Mouse (Mus musculus) stomach, embryonic 16.5 days (tissue): ENCODE measurements around the gene Mrpl37. TPM values are rescaled to one million over a fixed set of nuclear protein-coding genes. Genes with fewer than 3 reads are reported as not detected.

Experiments used
- ATAC-seq: fragments of 200-750 bp; cut with Nextera tagmentation; 2 replicates; pipeline ENCODE4 v1.8.0; 2017; ENCODE audit warnings: moderate number of reproducible peaks, moderate TSS enrichment; ENCODE audit not compliant: insufficient read depth, low FRiP score
- H3K27ac ChIP-seq: fragments of 300-500 bp; sonication (generic); 2 replicates; pipeline ENCODE4 v1.5.1; 2014; ENCODE audit warnings: low read length
- H3K27me3 ChIP-seq: fragments of 300-500 bp; sonication (generic); 2 replicates; pipeline ENCODE4 v1.6.1; 2014; ENCODE audit warnings: low read length, control low read depth, mixed read lengths; ENCODE audit not compliant: control insufficient read depth, insufficient read depth
- H3K36me3 ChIP-seq: fragments of 300-500 bp; sonication (generic); 2 replicates; pipeline ENCODE4 v1.6.1; 2014; ENCODE audit warnings: low read length; ENCODE audit not compliant: control insufficient read depth, insufficient read depth
- H3K4me1 ChIP-seq: fragments of 300-500 bp; sonication (generic); 2 replicates; pipeline ENCODE4 v1.6.1; 2014; ENCODE audit warnings: low read length, control low read depth, mixed read lengths; ENCODE audit not compliant: control insufficient read depth, insufficient read depth
- H3K4me2 ChIP-seq: fragments of 300-500 bp; sonication (generic); 2 replicates; pipeline ENCODE4 v1.6.1; 2014; ENCODE audit warnings: low read depth, low read length, mixed read lengths
- H3K4me3 ChIP-seq: fragments of 300-500 bp; sonication (generic); replicated peaks from 2 replicates; pipeline ENCODE4 v1.5.1; 2014; ENCODE audit warnings: mild to moderate bottlenecking, low read length
- H3K9ac ChIP-seq: fragments of 300-500 bp; sonication (generic); 2 replicates; pipeline ENCODE4 v1.6.1; 2014; ENCODE audit warnings: low read length
- H3K9me3 ChIP-seq: fragments of 300-500 bp; sonication (generic); replicated peaks from 2 replicates; pipeline ENCODE4 v1.6.1; 2016; ENCODE audit warnings: low read length, control low read depth; ENCODE audit not compliant: control insufficient read depth
- WGBS: fragments of 180-500 bp; shearing (Covaris S2); extraction: QIAGEN DNeasy Blood & Tissue Kit; methylation state at CpG from one replicate; pipeline ENCODE4 v1.1.7; 2014; 5-methylcytosine and 5-hydroxymethylcytosine counted together
- polyA plus RNA-seq: library from polyadenylated mRNA; unstranded; fragments of >200 nt; fragmentation: Nextera tagmentation; extraction: Ambion mirVana; gene quantifications from 2 replicates; pipeline ENCODE4 v1.2.1, GENCODE M21; 2015

Gene Mrpl37
- polyA plus RNA-seq, 1 experiment from 2014 or later: 91.8 TPM

DNA sequence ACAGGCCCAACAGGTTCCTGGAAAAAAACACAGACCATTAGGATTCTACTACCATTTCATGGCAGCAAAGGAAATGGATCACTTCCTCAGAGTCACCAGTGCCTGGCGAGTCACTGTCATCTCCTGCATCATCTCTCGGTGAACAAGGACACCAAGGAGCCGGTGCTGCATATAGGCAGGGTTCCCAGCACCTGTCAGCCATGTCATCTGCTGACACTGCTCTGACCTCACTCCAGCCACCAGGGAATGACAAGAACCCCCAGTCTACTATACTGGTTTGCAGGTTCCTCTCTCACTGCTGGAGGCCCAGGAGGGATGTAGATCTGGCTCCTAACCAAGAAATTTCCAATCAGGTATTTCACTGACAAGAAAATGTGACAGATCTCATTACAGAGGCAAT is 10.6 kb downstream of the Mrpl37 start:
- Histone ChIP-seq H3K9me3 (no peaks in the 10 kb centered on the region), H3K4me3 (no peak overlapping the region), H3K4me2 (no peak overlapping the region), H3K4me1 (no peaks in the 10 kb centered on the region), H3K27ac (no peak overlapping the region), H3K36me3 (peaks cover 11% of the 10 kb centered on the region; the same call in 1 of the 2 replicates), H3K9ac (no peak overlapping the region), H3K27me3 (no peaks in the 10 kb centered on the region)
- 75% methylated on average over 3 of the region's 3 CpGs for WGBS
- ATAC-seq: no peak

DNA sequence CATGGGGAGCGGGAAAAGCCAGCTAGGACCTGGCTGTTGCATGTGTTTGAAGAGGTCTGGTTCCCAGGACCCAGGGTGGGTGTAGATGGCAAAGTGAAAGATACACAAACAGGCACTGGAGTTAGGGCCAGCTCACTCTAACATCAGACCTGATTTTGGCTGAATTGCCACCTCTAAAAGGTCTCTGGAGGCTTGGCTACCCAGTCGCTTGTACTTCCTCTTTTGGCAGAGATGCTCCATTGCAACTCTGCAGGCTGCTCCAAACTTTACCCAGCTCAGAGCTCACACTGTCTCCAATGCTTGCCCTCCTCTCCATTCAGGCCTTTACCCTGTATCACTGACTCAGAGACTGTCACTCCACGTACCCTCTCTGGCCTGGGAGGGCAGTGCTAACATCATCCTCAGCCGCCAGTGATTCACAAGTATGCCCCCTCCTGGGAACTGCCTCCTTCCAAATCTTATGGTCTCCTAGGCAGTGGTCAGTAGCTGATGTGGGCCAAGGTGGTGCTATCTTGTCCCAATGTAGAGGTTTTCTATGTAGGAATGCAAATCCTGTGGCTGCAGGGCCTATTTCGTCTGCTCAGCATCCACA is 13.6 kb downstream of the Mrpl37 start:
- no peaks in the 10 kb centered on the region for H3K4me1 ChIP-seq
- H3K9ac ChIP-seq: no peak overlapping the region
- ATAC-seq: no peak
- 59% methylated on average over 5 of the region's 5 CpGs for WGBS
- H3K4me3 ChIP-seq: no peak overlapping the region
- no peak overlapping the region for H3K4me2 ChIP-seq
- H3K36me3 ChIP-seq: peaks cover 4% of the 10 kb centered on the region; the same call in 1 of the 2 replicates
- no peaks in the 10 kb centered on the region for H3K9me3 ChIP-seq
- no peak overlapping the region for H3K27ac ChIP-seq
- no peaks in the 10 kb centered on the region for H3K27me3 ChIP-seq

- WGBS: 63% methylated on average over 4 of the region's 4 CpGs
Observed at GRCm38 (mm10) chr4:107051889-107052288, 14.8 kb downstream of the Mrpl37 start.

DNA sequence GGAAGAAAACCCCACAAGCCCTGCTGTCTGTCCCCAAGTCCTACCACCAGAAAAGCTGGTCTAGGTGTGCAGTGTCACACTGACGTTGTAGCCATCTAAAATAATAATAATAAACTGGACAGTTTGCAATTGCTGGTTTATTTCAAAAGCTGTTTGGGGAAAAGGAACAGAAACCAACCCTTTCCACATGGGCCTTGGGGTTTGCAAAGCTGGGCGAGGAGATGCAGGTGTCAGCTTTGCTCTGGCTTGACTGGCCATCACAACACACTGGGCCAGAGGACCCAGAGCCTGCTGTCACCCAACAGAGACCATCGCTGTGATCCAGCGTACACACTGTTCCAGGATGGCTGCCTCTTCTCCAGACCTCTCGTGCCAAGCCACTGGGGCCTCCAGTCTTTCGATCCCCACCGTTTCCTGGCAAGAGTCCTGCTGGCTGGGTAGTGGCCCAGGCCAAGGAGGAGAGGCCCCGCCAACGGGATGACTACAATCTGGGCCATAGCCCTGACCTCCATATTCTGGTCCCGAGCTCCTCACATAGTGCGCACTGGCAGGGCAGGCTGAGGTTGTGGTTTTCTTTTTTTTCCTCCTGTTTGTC is 18.0 kb downstream of the Mrpl37 start:
- no peaks in the 10 kb centered on the region for H3K9me3 ChIP-seq
- no peak overlapping the region for H3K9ac ChIP-seq
- 0 out of 2 replicates have a peak, but pooled peaks cover 23% of the 10 kb centered on the region for H3K36me3 ChIP-seq
- H3K4me1 ChIP-seq: no peaks in the 10 kb centered on the region
- no peak overlapping the region for H3K4me3 ChIP-seq
- no peak for ATAC-seq
- H3K4me2 ChIP-seq: no peak overlapping the region
- no peak overlapping the region for H3K27ac ChIP-seq
- 88% methylated on average over 11 of the region's 11 CpGs for WGBS
- no peaks in the 10 kb centered on the region for H3K27me3 ChIP-seq

More at GRCm38 (mm10) chr4:107051889-107052288, 14.8 kb downstream of the Mrpl37 start:
- no peak for ATAC-seq
- no peak overlapping the region for H3K4me3 ChIP-seq
- H3K36me3 ChIP-seq: 0 out of 2 replicates have a peak, but pooled peaks cover 11% of the 10 kb centered on the region
- H3K27me3 ChIP-seq: no peaks in the 10 kb centered on the region
- no peaks in the 10 kb centered on the region for H3K4me1 ChIP-seq
- no peak overlapping the region for H3K4me2 ChIP-seq
- no peak overlapping the region for H3K9ac ChIP-seq
- no peak overlapping the region for H3K27ac ChIP-seq
- H3K9me3 ChIP-seq: no peaks in the 10 kb centered on the region

- no peaks in the 10 kb centered on the region for H3K27me3 ChIP-seq
Observed at GRCm38 (mm10) chr4:107047806-107048205, 18.9 kb downstream of the Mrpl37 start.

GRCm38 (mm10) chr4:107045188-107045587 is 21.5 kb downstream of the Mrpl37 start:
- Histone ChIP-seq H3K4me3 (no peak overlapping the region), H3K27me3 (no peaks in the 10 kb centered on the region), H3K4me2 (no peak overlapping the region), H3K36me3 (peaks cover 40% of the 10 kb centered on the region), H3K27ac (no peak overlapping the region), H3K9ac (no peak overlapping the region), H3K9me3 (no peaks in the 10 kb centered on the region), H3K4me1 (no peaks in the 10 kb centered on the region)
- ATAC-seq: no peak
- WGBS: 98% methylated on average over 13 of the region's 13 CpGs

More at GRCm38 (mm10) chr4:107047806-107048205, 18.9 kb downstream of the Mrpl37 start:
- no peak overlapping the region for H3K4me2 ChIP-seq
- H3K36me3 ChIP-seq: 0 out of 2 replicates have a peak, but pooled peaks cover 27% of the 10 kb centered on the region
- H3K9me3 ChIP-seq: no peaks in the 10 kb centered on the region
- H3K27ac ChIP-seq: no peak overlapping the region
- ATAC-seq: no peak
- 81% methylated on average over 5 of the region's 5 CpGs for WGBS
- no peak overlapping the region for H3K9ac ChIP-seq
- H3K4me1 ChIP-seq: no peaks in the 10 kb centered on the region
- H3K4me3 ChIP-seq: no peak overlapping the region

DNA sequence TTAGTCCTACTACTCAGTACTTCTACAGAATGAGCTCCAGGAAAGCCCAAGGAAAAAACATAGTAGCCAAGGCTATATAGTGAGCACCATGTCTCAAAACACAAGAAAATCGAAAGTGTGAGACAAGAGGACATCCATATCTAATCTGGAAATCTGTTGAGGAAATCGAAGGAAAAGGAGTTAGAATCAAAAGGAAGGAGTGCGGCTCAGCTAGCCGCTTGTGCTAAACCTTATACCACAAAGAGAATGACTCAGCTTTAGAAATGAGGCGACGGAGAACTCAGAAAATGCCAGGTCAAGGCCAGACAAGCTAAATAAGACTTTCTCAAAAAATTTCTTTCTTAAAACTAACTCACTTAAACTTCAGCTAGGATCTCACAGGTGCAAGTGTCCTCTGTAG is 24.4 kb downstream of the Mrpl37 start:
- ATAC-seq: no peak
- no peak overlapping the region for H3K9ac ChIP-seq
- H3K36me3 ChIP-seq: peaks cover 44% of the 10 kb centered on the region
- H3K27ac ChIP-seq: no peak overlapping the region
- H3K9me3 ChIP-seq: no peaks in the 10 kb centered on the region
- no peaks in the 10 kb centered on the region for H3K4me1 ChIP-seq
- H3K4me2 ChIP-seq: no peak overlapping the region
- WGBS: 88% methylated on average over 6 of the region's 6 CpGs
- H3K4me3 ChIP-seq: no peak overlapping the region
- no peaks in the 10 kb centered on the region for H3K27me3 ChIP-seq

DNA sequence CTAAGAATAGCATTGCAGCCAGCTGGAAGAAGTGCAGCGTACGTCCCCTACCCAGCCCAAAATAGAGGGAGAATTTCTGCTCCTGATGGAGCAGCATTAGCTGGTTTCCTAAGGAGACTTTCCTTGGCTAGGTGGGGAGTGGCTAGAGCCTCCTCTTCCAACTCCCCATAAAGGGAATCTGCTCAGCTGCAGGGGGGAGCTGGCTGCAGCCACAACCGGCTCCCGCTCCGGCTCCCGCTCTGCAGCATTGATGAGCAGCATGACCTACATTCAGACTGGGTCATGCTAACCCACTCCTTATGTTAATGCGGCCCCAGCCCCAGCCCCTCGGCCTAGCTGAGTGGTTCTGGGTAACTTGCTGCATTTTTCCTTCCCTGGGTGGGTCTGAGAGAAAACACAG is 27.4 kb downstream of the Mrpl37 start:
- H3K36me3 ChIP-seq: peaks cover 29% of the 10 kb centered on the region
- H3K4me3 ChIP-seq: no peak overlapping the region
- no peak overlapping the region for H3K4me2 ChIP-seq
- WGBS: 84% methylated on average over 8 of the region's 8 CpGs
- ATAC-seq: no peak
- no peak overlapping the region for H3K27ac ChIP-seq
- H3K4me1 ChIP-seq: no peaks in the 10 kb centered on the region
- no peaks in the 10 kb centered on the region for H3K9me3 ChIP-seq
- no peaks in the 10 kb centered on the region for H3K27me3 ChIP-seq
- H3K9ac ChIP-seq: no peak overlapping the region

GRCm38 (mm10) chr4:107038303-107038702 is 28.4 kb downstream of the Mrpl37 start:
- WGBS: 83% methylated on average over 4 of the region's 4 CpGs

More at GRCm38 (mm10) chr4:107038303-107038702, 28.4 kb downstream of the Mrpl37 start:
- Histone ChIP-seq H3K4me1 (no peaks in the 10 kb centered on the region), H3K4me3 (no peak overlapping the region), H3K9ac (no peak overlapping the region), H3K36me3 (peaks cover 24% of the 10 kb centered on the region), H3K27me3 (no peaks in the 10 kb centered on the region), H3K4me2 (no peak overlapping the region), H3K9me3 (no peaks in the 10 kb centered on the region), H3K27ac (no peak overlapping the region)
- no peak for ATAC-seq
